Mouse (Mus musculus) erythroblast, adult 5-6 weeks (primary cell): ENCODE data around the gene Tlr9. TPM values are rescaled to one million over a fixed set of nuclear protein-coding genes. Genes with fewer than 3 reads are reported as not detected.

Source experiments
- ATAC-seq: replicated peaks from 2 replicates; pipeline ENCODE4 v1.8.0; 2016; ENCODE audit warnings: moderate number of reproducible peaks, mild to moderate bottlenecking, moderate TSS enrichment, inconsistent platforms; ENCODE audit not compliant: poor library complexity, low FRiP score, severe bottlenecking
- total RNA-seq, 2 experiments: library from RNA; stranded (forward) in 1 of 2; stranded (reverse) in 1 of 2; fragments of 150-400 nt in 1 of 2; fragments of 200-764, 138-1000 nt in 1 of 2; gene quantifications; 2 replicates each; pipeline versions ENCODE4 v1.2.3 to v1.2.4; 2015 to 2017; ENCODE audit warnings: low replicate concordance in 2 of 2

The Tlr9 gene
- total RNA-seq (2015; ENCODE audit: low replicate concordance) (5.0 and 6.1 TPM in 2 replicates), total RNA-seq (2017; ENCODE audit: low replicate concordance) (0.56 and 1.9 TPM in 2 replicates)

GRCm38 (mm10) chr9:106222261-106222851 is at the start of gene Tlr9:
TSS of gene Tlr9 (plus strand) at chr9:106222598.
- no peak for ATAC-seq

GRCm38 (mm10) chr9:106173363-106173762 is 49.0 kb upstream of the Tlr9 start:
- ATAC-seq: no peak

- ATAC-seq: no peak
Measured at GRCm38 (mm10) chr9:106175552-106176200, 46.7 kb upstream of the Tlr9 start.

- ATAC-seq: no peak
Measured at GRCm38 (mm10) chr9:106176769-106177168, 45.6 kb upstream of the Tlr9 start.

GRCm38 (mm10) chr9:106177799-106178198 is 44.6 kb upstream of the Tlr9 start:
- no peak for ATAC-seq

GRCm38 (mm10) chr9:106179454-106179853 is 42.9 kb upstream of the Tlr9 start:
- no peak for ATAC-seq

GRCm38 (mm10) chr9:106179964-106180363 is 42.4 kb upstream of the Tlr9 start:
- ATAC-seq: no peak

GRCm38 (mm10) chr9:106182146-106182545 is 40.3 kb upstream of the Tlr9 start:
- no peak for ATAC-seq

- ATAC-seq: no peak
Measured at GRCm38 (mm10) chr9:106183996-106184395, 38.4 kb upstream of the Tlr9 start.

- ATAC-seq: no peak
Measured at GRCm38 (mm10) chr9:106191355-106191754, 31.0 kb upstream of the Tlr9 start.

GRCm38 (mm10) chr9:106192024-106192423 is 30.4 kb upstream of the Tlr9 start:
- ATAC-seq: no peak

GRCm38 (mm10) chr9:106192998-106193397 is 29.4 kb upstream of the Tlr9 start:
- no peak for ATAC-seq

GRCm38 (mm10) chr9:106193930-106194807 is 28.2 kb upstream of the Tlr9 start:
- ATAC-seq: no peak

GRCm38 (mm10) chr9:106195693-106196092 is 26.7 kb upstream of the Tlr9 start:
- ATAC-seq: no peak

GRCm38 (mm10) chr9:106197081-106197713 is 25.2 kb upstream of the Tlr9 start:
- no peak for ATAC-seq

GRCm38 (mm10) chr9:106197732-106198131 is 24.7 kb upstream of the Tlr9 start:
- no peak for ATAC-seq

- peak; percentile 41 for ATAC-seq
Measured at GRCm38 (mm10) chr9:106198962-106199458, 23.4 kb upstream of the Tlr9 start.

- no peak for ATAC-seq
Measured at GRCm38 (mm10) chr9:106199535-106200272, 22.7 kb upstream of the Tlr9 start, which contains the start of gene Ppm1m. TSS of gene Ppm1m (minus strand) at chr9:106199746.

- ATAC-seq: no peak
Measured at GRCm38 (mm10) chr9:106201895-106202294, 20.5 kb upstream of the Tlr9 start.
